Mouse (Mus musculus) myocyte (in vitro differentiated cells): ENCODE data around the gene Sox6.

ENCODE experiments used
- CEBPB ChIP-seq: IDR thresholded peaks from 2 replicates; pipeline ENCODE4 v1.6.1; 2011; ENCODE audit warnings: mild to moderate bottlenecking, moderate library complexity; ENCODE audit not compliant: poor library complexity, insufficient read depth, severe bottlenecking
- E2F4 ChIP-seq: IDR thresholded peaks from one replicate; pipeline ENCODE4 v1.6.1; 2011; ENCODE audit warnings: mild to moderate bottlenecking, control low read depth, moderate library complexity; ENCODE audit not compliant: insufficient read depth
- MAX ChIP-seq: IDR thresholded peaks from one replicate; pipeline ENCODE4 v1.6.1; 2011; ENCODE audit warnings: low read depth, mild to moderate bottlenecking, control low read depth
- MYOD1 ChIP-seq, 3 experiments: IDR thresholded peaks; one replicate each; pipeline ENCODE4 v1.6.1; 2011; ENCODE audit warnings: control low read depth in 2 of 3, low read depth in 2 of 3, mild to moderate bottlenecking in 2 of 3, moderate library complexity in 1 of 3; ENCODE audit not compliant: insufficient read length in 2 of 3, control insufficient read depth in 1 of 3
- POLR2A ChIP-seq: IDR thresholded peaks from one replicate; pipeline ENCODE4 v1.6.1; 2011; ENCODE audit warnings: low read depth, mild to moderate bottlenecking, control low read depth, moderate library complexity; ENCODE audit not compliant: insufficient read length
- POLR2AphosphoS2 ChIP-seq: IDR thresholded peaks from one replicate; pipeline ENCODE4 v1.6.1; 2011; ENCODE audit warnings: low read depth, control low read depth; ENCODE audit not compliant: insufficient read length
- SRF ChIP-seq: IDR thresholded peaks from one replicate; pipeline ENCODE4 v1.6.1; 2011; ENCODE audit warnings: low read depth; ENCODE audit not compliant: control insufficient read depth, insufficient read length
- TCF12 ChIP-seq: IDR thresholded peaks from one replicate; pipeline ENCODE4 v1.6.1; 2011; ENCODE audit warnings: mild to moderate bottlenecking, control low read depth; ENCODE audit not compliant: poor library complexity, insufficient read depth, severe bottlenecking
- USF1 ChIP-seq: IDR thresholded peaks from one replicate; pipeline ENCODE4 v1.6.1; 2011; ENCODE audit warnings: low read depth, mild to moderate bottlenecking, control low read depth, moderate library complexity

GRCm38 (mm10) chr7:115988109-115988779 lies 50.4 kb downstream of the Sox6 start:
- TF ChIP-seq POLR2A (no peak), MAX (no peak), POLR2AphosphoS2 (no peak), USF1 (no peak), CEBPB (no peak), MYOD1 (IDR thresholded peaks at IDR 0.05; ENCODE audit: control insufficient read depth in 1 of 3, insufficient read length in 2 of 3, low read depth in 2 of 3) (no peak), E2F4 (no peak), TCF12 (no peak), SRF (no peak)
